Mouse (Mus musculus): Measurements from ENCODE around the gene Fes.
"Not testable (repeated sequence)": the region's sequence is repeated elsewhere in the genome, so short reads cannot be mapped to it uniquely, and the experiment has no call there.

The Fes gene

DNA sequence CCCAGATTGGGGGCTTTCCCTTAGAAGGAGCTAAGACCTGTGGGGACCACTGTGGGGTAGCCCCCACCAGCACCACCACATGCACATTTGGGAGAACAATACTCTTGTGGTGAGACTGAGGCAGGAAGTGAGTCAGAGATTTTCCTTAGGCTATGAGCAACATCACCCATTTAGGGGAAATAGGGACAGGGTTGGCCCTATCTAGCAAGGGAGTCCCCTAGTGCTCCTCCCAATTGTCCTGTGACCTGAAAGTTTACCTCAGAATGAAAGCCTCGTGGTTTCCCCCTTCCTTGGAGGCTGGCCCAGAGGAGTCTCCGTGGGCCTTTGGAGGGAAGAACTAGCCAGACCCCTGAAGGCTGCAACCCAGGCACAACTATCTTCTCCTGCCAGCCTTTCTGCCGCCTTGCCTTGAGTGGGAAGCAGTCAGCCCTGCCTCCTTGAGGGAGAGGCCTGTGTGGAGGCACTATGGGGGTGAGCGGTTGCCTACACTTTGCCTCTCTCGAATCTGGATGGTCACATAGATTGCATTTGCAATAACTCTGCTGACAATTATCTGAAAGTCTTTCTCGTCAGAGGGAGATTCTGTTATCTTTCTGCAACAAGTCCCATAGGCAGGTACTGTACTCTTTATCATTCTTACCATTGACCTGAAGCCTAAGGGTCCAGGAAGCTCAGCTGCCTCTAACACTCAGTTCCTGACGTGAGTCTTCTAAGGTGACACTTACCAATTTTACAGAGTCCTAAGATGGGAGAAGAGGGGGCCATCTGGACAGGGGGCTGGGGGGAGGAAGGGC is 16.6 kb upstream of the Fes start:
- DNase-seq (ENCODE audit: low spot score) = no peak

DNA sequence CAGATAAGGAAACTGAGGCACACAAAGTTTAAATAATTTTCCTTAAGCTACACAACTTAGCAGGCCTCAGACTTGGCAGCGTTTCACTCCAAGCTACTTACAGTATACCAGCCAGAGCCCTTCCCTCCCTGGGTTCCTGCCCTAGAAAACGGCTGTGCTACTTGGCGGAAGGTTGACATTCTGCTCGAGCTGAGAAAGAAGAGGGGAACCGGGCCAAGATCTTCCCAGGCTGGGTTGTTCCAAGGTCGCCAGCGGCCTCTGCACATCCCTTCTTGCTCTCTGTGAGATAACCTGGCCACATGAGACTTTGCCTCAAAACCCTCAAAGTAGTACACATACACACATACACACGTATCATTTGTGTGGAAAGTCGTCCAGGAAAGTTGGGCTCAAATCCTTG is 15.8 kb upstream of the Fes start:
- DNase-seq (ENCODE audit: low spot score) = peak; percentile 34

DNA sequence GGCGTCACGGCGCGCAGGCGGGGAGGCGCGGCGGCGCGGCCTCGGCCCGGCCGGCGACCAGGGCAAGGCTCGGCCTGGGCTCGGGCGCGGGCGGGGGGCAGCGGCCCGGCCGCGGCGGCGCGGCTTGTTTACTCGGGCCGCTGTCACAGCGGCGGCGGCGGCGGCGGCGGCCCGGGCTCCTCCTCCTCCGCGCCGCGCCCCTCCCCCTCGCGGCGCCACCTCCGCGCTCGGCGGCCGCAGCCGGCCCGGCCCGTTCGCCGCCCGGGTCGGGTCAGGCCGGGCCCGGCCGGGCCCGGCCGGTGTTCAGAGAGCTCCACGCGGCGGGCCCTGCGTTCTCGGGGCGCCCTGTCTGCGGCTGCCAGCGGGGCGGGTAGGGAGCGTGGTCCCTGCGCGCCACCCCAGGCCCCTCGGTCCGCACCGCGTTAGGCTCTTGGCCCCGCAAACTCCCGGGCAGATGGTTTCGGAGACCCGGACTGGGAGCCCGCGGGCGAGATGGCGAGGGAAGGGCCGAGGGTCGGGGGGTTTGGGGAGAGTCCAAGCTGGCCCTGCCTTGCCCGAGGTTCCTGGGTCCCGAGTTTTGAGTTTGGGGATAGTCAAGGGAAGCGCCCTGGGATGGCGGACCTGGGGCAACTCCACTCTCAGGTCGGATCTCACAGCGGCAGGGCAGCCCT is 15.0 kb upstream of the Fes start:
- peak; percentile 77 for DNase-seq (ENCODE audit: low spot score)

DNA sequence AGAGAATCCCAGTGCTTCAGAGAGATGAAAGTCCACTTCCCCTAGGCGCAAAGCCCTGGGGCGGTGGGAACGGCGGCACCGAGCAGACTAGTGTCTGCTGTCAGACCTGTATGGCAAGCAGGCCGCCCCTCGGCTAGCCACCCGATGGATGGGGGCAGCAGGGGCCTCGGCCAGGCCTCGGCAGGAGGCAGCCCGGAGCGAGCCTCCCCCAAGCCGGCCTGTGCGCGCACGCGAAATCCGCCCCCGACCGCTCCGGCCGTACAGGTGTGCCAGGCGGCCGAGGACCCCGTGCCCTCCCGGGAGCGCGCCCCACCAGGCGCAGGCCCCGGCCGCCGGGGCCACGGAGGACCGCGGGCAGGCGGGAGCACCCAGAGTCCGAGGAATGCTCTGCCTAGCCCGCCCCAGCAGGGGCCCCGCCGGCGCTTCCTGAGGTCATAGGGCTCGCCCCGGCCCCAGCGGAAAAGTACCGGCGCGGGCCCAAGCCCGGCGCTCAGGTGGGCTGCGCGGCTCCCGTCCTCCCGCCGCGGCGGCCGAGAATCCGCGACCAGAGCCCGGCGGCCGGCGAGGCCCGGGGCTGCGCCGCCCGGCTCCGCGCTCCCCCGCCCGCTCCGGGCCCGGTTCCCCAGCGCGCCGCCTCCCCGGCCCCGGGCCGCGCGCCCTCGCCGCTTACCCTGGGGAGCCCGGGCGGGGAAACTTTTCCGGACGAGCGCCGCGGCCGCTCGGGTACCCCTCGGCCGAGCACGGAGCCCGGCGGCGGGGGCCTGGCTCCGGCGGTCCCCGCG is 14.3 kb upstream of the Fes start:
- DNase-seq (ENCODE audit: low spot score) = peak; percentile 65

DNA sequence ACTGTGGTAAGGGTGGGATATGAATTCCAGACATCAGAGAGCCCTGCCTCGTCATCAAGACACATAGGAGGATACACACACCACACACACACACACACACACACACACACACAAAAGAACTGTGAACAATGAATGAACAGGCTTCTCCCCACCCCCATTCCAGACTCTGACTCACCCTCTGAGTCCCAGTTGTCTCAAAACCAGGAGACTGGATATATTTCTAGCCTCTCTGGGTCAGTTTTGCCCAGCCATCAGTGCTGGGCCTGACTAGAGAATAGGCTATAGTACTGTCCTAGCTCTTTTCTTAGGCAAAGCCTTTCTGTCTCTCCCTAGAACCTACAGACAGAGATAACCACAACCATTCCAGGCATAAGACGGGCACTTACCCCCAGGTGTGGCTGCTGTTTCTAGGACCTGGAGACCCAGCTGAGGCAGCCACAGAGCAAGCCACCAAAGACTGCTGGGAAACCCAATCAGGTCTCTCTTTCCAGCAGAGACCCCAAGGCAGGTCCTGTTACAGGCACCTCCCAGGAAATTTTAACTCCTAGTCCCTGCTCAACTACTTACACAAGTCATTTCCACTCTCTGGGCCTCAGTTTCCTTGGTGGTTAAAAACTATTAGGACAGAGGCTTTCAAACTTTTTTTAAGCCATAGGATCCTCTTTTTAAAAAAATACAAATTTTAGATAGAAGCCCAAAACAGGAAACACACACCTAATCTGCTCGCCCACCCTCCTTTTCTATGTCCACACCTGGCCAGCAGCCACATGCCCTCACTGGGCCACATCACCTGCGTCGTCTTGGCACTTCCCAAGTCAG is 13.5 kb upstream of the Fes start:
- peak; percentile 43 for DNase-seq (ENCODE audit: low spot score)

DNA sequence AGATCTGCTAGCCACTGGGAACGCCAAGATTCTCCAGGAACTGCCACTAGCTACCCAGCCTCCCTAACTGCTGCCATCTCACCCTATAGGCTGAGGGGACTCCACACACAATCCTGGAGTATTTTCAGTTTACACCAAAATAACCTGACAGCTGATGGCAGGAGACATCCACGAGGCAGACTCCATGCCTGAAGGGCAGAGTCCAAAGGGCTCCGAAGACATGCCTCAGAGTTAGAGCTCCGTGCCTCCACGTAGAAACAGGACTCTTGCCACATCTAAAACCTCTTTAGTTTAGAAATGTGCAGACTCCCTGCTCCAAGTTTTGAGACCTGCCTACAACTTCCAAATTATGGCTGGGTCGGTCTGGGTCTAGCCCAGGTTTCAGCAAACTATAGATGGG is 12.8 kb upstream of the Fes start:
- no peak for DNase-seq (ENCODE audit: low spot score)

DNA sequence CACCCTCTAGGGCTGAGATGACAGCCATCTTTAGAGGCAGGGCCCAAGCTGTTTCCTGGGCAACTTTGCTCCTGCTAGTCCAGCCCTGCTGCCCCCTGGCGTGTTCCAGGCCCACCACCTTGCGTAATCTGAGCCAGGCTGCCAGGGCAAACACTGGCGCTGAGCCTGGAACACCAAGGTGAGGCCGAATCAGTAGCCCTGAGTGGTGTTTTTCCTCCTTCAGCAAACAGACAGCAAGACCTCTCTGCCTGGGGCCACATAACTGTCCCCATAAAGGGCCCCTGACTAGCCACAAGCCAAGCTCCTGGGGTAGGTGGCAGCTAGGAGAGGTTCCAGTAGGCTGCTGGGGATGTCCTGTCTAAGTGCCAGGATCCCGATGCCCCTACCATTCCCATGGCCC is 12.4 kb upstream of the Fes start:
- DNase-seq (ENCODE audit: low spot score) = peak; percentile 59

DNA sequence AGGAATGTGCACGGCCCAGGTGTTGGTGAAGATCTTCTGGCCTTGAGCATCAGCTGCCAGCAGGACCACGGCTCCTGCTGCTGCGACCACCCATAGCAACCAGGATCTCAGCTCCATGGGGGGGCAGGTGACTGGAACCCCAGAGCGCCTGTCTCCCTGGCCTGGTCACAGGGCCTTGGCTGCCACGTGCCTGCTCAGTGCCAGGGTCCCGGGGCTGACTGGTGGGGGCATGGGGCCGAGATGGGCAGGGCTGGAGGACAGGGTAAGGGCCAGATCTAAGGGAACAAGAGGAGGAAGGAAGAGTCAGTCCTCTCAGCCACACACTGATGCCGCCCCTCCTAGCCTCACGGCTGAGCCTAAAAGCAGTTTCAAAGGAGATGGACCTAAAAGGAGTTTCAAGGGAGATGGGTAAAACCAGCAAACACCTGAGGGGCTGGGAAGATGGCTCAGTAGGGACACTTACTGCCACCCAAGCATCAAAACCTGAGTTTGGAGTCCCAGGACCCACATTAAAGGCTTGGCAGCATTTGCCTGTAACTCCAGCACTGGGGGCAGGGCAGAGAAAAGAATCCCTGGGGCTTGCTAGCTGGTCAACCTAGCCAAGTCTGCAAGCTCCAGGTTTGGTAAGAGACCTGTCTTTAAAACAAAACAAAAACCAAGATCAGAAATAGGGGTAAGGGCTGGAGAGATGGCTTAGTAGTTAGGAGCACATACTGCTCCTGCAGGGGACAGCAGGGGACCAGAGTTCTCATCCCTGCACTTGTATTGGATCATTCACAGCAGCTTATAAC is 11.1 kb upstream of the Fes start:
- DNase-seq (ENCODE audit: low spot score) = no peak

DNA sequence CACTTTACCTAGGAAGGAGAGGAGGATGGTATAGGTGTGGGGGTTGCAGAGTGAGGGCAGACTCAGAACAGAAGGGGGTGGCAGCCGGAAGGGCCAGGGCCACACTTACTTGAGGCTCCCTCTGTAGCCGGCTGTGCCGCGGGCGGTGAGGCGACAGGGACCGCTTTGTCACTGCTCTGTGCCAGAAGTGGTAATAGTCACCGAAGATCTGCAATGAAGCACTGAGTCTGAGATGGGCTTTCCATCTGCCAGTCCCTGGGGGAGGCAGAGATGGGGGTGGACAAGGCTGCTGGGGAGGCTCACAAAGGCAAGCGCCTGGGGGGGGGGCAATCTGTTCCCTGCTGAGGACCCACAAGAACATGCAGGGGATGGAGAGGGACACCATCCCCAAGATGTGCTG is 10.2 kb upstream of the Fes start:
- no peak for DNase-seq (ENCODE audit: low spot score)

DNA sequence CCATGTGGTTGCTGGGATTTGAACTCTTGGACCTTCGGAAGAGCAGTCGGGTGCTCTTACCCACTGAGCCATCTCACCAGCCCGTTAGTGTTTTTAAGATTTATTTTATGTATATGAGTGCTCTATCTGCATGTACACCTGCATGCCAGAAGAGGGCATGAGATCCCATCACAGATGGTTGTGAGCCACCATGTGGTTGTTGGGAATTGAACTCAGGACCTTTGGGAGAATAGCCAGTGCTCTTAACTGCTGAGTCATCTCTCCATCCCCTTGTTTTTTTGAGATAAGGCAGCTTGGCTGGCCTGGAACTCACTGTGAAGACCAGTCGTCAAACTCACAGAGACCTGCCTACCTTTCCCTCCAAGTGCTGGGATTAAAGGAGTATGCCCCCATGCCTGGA is 8.7 kb upstream of the Fes start:
- DNase-seq (ENCODE audit: low spot score) = not testable (repeated sequence)

DNA sequence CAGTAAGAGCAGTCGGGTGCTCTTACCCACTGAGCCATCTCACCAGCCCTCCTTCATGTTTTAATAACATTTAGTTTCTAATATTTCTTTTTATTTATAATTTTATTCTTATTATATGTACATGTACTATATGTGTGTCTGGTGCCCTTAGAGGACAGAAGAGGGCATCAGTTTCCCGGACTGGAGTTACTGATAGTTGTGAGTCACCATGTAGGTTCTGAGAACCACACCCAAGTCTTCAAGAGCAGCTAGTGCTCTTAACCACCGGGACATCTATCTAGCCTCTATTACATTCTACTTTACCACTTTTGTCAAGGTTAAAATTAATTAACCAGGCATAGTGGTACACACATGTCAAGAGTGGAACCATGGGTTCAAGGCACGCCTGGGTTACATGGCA is 6.9 kb upstream of the Fes start:
- DNase-seq (ENCODE audit: low spot score) = no peak

DNA sequence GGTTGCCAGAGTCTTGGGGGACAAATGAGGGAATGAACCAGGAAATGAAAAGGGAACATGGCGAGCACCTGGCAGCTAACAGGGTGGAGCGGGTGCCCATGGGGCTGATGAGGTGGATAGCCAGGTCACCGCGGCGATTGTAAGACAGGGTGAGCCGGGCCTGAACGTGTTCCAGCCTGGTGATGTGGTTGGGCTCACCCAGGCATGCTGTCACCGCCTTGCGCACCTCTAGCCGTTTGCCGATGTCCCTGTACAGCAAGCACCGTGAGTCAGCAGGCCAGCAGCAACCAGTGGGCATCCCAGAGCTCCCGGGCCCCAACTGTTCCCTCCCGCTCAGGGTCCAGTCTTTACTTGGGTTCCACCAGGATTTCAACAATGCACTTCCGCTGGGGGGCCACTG is 4.4 kb upstream of the Fes start:
- DNase-seq (ENCODE audit: low spot score) = no peak

DNA sequence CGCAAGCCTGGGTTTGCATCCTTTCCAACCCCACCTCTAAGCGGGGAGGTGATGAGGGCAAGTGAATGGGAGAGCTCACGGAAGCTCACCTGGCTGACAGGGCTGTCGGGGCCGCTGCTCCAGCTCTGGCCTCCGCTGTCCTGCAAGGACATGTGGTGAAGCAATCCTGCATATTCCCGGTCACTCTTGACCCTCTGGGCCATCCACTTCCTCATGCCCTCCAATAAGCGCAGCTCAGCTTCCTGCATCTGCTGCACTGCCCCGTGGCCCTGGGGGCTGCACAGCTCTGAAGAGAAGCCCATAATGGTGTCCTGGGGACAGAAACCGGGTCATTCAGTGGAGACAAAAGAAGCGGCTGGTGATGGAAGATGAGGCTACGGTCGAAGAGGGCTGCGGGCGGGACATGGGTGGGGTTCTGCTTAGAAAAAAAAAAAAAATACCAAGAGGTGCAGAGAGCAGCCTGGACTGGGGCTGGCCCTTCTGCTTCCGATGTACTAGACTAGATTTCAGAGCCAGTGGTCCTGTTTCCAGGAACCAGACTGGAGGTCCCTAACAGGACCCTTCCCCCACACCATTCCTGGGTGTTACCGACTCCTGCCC is 613 bp downstream of the Fes start:
- DNase-seq (ENCODE audit: low spot score) = peak; percentile 30

DNA sequence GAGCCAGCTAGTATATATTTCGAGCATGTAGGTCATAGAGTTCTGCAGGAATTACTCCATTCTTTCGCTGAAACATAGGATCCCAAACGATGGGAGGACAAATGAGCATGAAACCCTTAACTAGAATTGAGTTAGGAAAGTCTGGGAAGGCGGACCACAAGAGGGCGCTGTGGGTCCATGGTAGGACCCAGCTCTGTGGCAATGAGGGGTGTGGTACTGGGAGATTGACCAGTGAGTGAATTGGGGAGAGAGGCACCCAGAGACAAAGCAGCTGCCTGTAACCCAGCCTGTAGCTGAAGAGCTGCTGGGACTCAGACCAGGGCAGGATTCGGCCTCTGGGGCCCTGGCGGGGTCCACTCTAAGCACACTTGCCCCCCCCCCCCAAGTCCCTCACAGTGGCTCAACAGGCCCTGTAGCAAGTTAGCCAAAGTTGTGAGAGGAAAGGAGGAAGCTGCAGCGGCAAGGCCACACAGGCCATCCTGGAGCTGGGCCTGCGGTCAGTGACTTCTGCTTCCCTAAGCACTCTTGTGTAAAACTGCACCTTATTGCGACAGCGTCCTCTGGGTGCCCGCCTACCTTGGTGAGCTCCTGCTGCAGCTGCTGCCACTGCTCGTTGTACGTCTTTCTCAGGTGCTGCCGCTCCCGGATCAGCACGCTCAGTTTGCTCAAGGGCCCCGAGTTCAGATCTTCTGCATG is 1.4 kb downstream of the Fes start:
- DNase-seq (ENCODE audit: low spot score) = peak; percentile 91

DNA sequence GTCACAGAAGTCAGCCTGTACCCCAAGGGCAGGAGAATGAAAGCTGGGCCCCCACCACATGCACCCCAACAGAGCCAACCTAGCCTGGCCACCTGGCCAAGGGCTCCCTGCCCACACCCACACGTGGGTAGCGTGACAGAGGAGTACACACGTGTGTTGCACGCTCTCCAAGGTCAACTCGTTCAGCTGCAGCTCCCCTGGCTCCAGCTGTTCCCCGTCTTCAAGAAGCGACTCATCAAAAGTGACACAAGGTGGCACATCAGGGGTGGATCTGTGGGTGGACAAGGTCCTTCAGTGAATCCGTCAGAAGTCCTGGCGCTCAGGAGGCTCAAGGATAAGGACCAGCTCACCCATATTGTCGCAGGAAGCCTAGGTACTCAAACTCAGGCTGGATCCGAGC is 4.8 kb downstream of the Fes start:
- DNase-seq (ENCODE audit: low spot score) = no peak

DNA sequence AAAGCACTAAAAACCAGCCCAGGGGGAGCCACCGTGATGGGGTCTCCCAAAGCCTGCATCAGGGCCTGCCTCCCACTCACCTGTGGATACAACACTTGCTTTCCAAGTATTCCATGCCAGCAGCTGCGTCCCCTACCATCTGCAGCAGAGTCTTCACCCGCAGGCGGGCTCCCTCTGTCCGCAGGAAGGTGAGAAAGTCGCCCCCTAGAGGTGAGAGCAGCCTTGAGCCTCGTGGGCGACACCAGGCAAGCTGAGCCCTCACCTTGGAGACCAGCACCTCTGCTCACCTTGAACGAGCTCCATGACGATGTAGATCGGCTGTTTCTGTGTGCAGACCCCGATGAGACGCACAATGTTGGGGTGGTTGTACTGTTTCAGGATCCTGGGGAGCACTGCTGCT is 8.2 kb downstream of the Fes start:
- no peak for DNase-seq (ENCODE audit: low spot score)

DNA sequence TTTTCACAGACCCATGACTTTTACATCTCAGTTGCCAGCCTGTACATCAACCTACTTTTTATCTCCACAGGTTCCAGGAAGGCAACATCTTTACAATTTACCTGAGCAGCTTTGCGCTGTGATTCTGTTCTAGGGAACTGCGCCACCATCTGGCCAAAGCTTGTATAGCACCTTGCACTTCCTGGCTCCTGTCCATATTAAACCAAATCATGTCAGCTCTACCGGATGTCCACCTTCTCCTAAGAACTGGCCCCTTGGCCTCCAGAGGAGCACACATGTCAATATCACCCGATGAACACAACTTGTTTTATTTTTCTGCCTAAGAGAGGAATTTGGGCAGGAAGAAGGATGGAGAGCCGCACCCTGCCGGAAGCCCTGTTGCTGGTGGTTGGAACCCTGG is 10.3 kb downstream of the Fes start:
- DNase-seq (ENCODE audit: low spot score) = peak; percentile 70

DNA sequence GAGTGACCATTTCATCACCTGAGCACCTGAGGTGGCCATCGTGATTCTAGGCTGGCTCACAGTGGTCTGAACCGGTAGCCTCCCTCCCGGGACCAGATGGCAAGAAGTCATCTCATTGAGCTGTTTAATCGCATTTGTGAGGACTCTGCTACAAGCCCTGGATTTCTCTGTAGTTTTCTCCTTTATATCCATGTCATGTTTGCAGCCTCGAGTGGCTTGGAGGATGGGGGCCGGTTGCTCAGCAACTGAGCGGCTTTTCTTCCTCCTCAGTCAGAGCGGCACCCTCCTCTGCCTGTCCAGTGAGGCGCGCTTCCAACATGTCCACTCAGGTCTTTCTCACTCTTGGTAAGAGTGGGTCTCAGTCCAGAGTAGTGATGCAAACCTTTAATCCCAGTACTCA is 11.6 kb downstream of the Fes start:
- DNase-seq (ENCODE audit: low spot score) = peak; percentile 37

DNA sequence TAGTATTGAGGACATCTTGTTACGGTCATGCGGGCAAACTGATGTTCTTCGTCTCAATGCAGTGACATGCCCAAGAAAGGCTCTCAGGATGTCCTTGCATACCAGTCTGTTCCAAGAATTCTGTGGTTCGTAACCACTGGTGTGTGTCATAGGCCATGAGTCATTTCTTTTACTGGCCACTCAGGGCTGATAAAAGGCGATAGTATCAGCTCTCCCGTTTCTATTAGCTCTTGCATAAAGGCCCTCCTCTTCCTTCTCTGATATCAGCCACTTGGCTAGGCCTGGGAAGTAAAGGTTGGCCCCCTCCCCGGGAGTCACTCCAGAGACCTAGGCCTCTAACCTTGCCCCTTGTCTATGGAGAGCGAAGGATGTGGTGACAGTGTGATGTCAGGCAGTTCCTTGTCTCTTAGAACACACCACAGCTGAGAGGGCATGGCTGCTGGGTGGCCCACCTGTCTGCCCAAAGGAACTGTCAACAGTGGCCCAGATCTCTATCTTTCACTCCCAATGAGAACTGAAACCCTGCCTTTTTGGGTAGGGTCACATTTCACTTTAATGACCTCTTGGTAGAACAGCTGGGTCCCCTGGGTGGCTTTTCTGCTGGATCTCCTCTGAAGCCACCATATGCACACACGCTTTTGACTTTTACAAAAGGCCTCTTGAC is 12.2 kb downstream of the Fes start:
- peak; percentile 78 for DNase-seq (ENCODE audit: low spot score)

DNA sequence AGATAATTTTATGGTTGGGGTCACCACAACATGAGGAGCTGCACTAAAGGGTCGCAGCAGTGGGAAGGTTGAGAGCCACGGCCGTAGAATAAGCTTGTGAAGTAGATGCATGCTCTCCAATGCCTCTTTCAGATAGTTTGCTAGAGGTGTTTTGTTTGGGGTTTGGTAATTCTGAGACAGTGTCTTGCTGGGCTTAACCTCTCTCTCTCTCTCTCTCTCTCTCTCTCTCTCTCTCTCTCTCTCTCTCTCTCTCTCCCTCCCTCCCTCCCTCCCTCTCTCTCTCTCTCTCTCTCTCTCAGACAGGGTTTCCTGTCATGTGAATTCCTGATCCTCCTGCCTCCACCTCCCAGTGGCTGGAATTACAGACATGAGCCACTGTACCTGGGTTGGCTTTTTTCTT is 13.0 kb downstream of the Fes start:
- no peak for DNase-seq (ENCODE audit: low spot score)
